In genomic region chr4:64076349-64077025, GRCm38 (mm10) we compare ENCODE assay signal across 13 mouse cellular contexts. TPM values are rescaled to one million over a fixed set of nuclear protein-coding genes. Genes with fewer than 3 reads are reported as not detected.
A peak's percentile ranks its signal among the peaks of the same experiment; 100 is the strongest.
DNase-seq lines count a peak whose midpoint lies in the region; ATAC-seq and TF ChIP-seq lines count a peak whose summit lies in the region.
"Had no signal": no experiment of that assay in that cellular context is flagged by ENCODE, and none has a peak within 500 bp of the region (broad histone marks: within the 10 kb centered on the region; RNA-seq: fewer than 3 reads in every experiment).

No protein-coding gene starts in this region.

- peak; percentile 56; the same call in 1 of the 2 replicates for ATAC-seq in hindbrain, postnatal 0 days
- no peak for ATAC-seq in hindbrain, embryonic 14.5 days (ENCODE audit: low FRiP score)
- ATAC-seq in heart, postnatal 0 days (ENCODE audit: insufficient read depth, low read depth): peak; percentile 49

- no peaks in the 10 kb centered on the region for H3K9me3 ChIP-seq in hindbrain, postnatal 0 days (ENCODE audit: low read length)
- H3K9me3 ChIP-seq in hindbrain, embryonic 14.5 days (ENCODE audit: control insufficient read depth, low read length): no peaks in the 10 kb centered on the region
- H3K9me3 ChIP-seq in heart, postnatal 0 days (replicated peaks; ENCODE audit: control insufficient read depth, low read length): no peaks in the 10 kb centered on the region
- H3K9me3 ChIP-seq: limb, embryonic 12.5 days; midbrain, embryonic 12.5 days; stomach, embryonic 15.5 days had no signal

- no peak overlapping the region for H3K9ac ChIP-seq in hindbrain, postnatal 0 days (replicated peaks; ENCODE audit: low read length)
- no peak overlapping the region for H3K9ac ChIP-seq in hindbrain, embryonic 14.5 days
- H3K9ac ChIP-seq in heart, postnatal 0 days (replicated peaks; ENCODE audit: low read depth, low read length): no peak overlapping the region
- H3K9ac ChIP-seq: limb, embryonic 12.5 days; midbrain, embryonic 12.5 days; stomach, embryonic 15.5 days had no signal

- DNase-seq in hindbrain, postnatal 0 days (ENCODE audit: low spot score): peak; percentile 33
- DNase-seq in hindbrain, embryonic 14.5 days (ENCODE audit: low spot score): no peak
- peak; percentile 80 for DNase-seq in 3134 (ENCODE audit: extremely low read depth, insufficient read length, low spot score)
- DNase-seq in heart, postnatal 0 days (ENCODE audit: low spot score): peak; percentile 33
- no peak for DNase-seq in embryo, embryonic 10 days (ENCODE audit: low spot score)
- DNase-seq in left cerebral cortex, adult 8-10 months (ENCODE audit: low spot score in 2 of 2): no peak
- no peak for DNase-seq in B cell, adult 2 months
- DNase-seq: adrenal gland, postnatal 25 days; kidney, adult 8-10 months had no signal

- TF ChIP-seq EP300 in heart, postnatal 0 days (IDR thresholded peaks at IDR 0.05; ENCODE audit: low read depth): no peak

- H3K4me3 ChIP-seq in hindbrain, postnatal 0 days (ENCODE audit: low read length): no peak overlapping the region
- H3K4me3 ChIP-seq in hindbrain, embryonic 14.5 days (replicated peaks; ENCODE audit: low read length): no peak overlapping the region
- H3K4me3 ChIP-seq in brown adipose tissue, adult 24 weeks (ENCODE audit: insufficient read depth, low read depth, low read length): no peak overlapping the region
- H3K4me3 ChIP-seq in heart, postnatal 0 days (ENCODE audit: low read depth, low read length): no peak overlapping the region
- H3K4me3 ChIP-seq: limb, embryonic 12.5 days; midbrain, embryonic 12.5 days; stomach, embryonic 15.5 days had no signal

- WGBS in hindbrain, postnatal 0 days: 60% methylated on average over 6 of the region's 6 CpGs
- 74% methylated on average over 6 of the region's 6 CpGs for WGBS in hindbrain, embryonic 14.5 days
- 53% methylated on average over 6 of the region's 6 CpGs for WGBS in heart, postnatal 0 days

- H3K4me1 ChIP-seq in hindbrain, postnatal 0 days (ENCODE audit: insufficient read depth, low read length): no peaks in the 10 kb centered on the region
- no peaks in the 10 kb centered on the region for H3K4me1 ChIP-seq in hindbrain, embryonic 14.5 days (replicated peaks; ENCODE audit: control insufficient read depth, insufficient read depth, low read length)
- peaks cover 2% of the 10 kb centered on the region; the same call in 1 of the 2 replicates for H3K4me1 ChIP-seq in brown adipose tissue, adult 24 weeks (ENCODE audit: control insufficient read depth, insufficient read depth, insufficient read length, low read length)
- no peaks in the 10 kb centered on the region for H3K4me1 ChIP-seq in heart, postnatal 0 days (ENCODE audit: control insufficient read depth, insufficient read depth)
- H3K4me1 ChIP-seq: limb, embryonic 12.5 days; midbrain, embryonic 12.5 days; stomach, embryonic 15.5 days had no signal

- H3K36me3 ChIP-seq in hindbrain, postnatal 0 days (ENCODE audit: insufficient read depth, low read length): no peaks in the 10 kb centered on the region
- no peaks in the 10 kb centered on the region for H3K36me3 ChIP-seq in hindbrain, embryonic 14.5 days (replicated peaks; ENCODE audit: control insufficient read depth, insufficient read depth)
- no peaks in the 10 kb centered on the region for H3K36me3 ChIP-seq in heart, postnatal 0 days (replicated peaks; ENCODE audit: control insufficient read depth, insufficient read depth, low read length)
- H3K36me3 ChIP-seq: limb, embryonic 12.5 days; midbrain, embryonic 12.5 days; stomach, embryonic 15.5 days had no signal

- H3K27ac ChIP-seq in hindbrain, postnatal 0 days: no peak overlapping the region
- no peak overlapping the region for H3K27ac ChIP-seq in hindbrain, embryonic 14.5 days
- H3K27ac ChIP-seq in brown adipose tissue, adult 24 weeks (replicated peaks; ENCODE audit: low read depth, low read length): peak overlapping the region; percentile 3
- peak overlapping the region; percentile 11; the same call in 1 of the 2 replicates for H3K27ac ChIP-seq in heart, postnatal 0 days (ENCODE audit: low read depth)
- H3K27ac ChIP-seq: limb, embryonic 12.5 days; midbrain, embryonic 12.5 days; stomach, embryonic 15.5 days had no signal

- H3K4me2 ChIP-seq in hindbrain, postnatal 0 days (ENCODE audit: low read depth, low read length): no peak overlapping the region
- H3K4me2 ChIP-seq in hindbrain, embryonic 14.5 days (replicated peaks): no peak overlapping the region
- H3K4me2 ChIP-seq in heart, postnatal 0 days (ENCODE audit: low read depth, low read length): no peak overlapping the region
- H3K4me2 ChIP-seq: limb, embryonic 12.5 days; midbrain, embryonic 12.5 days; stomach, embryonic 15.5 days had no signal

- no peak for TF ChIP-seq CTCF in hindbrain, postnatal 0 days (IDR thresholded peaks at IDR 0.05; ENCODE audit: low read depth)
- no peak for TF ChIP-seq CTCF in heart, postnatal 0 days (IDR thresholded peaks at IDR 0.05; ENCODE audit: low read depth)

- no peaks in the 10 kb centered on the region for H3K27me3 ChIP-seq in hindbrain, postnatal 0 days (ENCODE audit: insufficient read depth, low read length)
- H3K27me3 ChIP-seq in hindbrain, embryonic 14.5 days (ENCODE audit: control insufficient read depth, insufficient read depth, low read length): no peaks in the 10 kb centered on the region
- no peaks in the 10 kb centered on the region for H3K27me3 ChIP-seq in heart, postnatal 0 days (ENCODE audit: control insufficient read depth, insufficient read depth, low read length)
- H3K27me3 ChIP-seq: limb, embryonic 12.5 days; midbrain, embryonic 12.5 days; stomach, embryonic 15.5 days had no signal

RNA-seq across cellular contexts. Expression of gene Tnc, which starts 29.7 kb away (rescaled TPM):
- total RNA-seq in hindbrain, postnatal 0 days (2014; rRNA removed): 166 and 184 TPM in 2 replicates
- 35.8 and 37.7 TPM in 2 replicates for polyA plus RNA-seq in hindbrain, postnatal 0 days (2015; fragmentation: Nextera tagmentation; extraction: Ambion mirVana)
- polyA plus RNA-seq in hindbrain, embryonic 14.5 days (2014; fragmentation: Nextera tagmentation; extraction: Ambion mirVana): 73.3 and 84.1 TPM in 2 replicates
- 0.28 and 1.1 TPM in 2 replicates for polyA plus RNA-seq in brown adipose tissue, adult 24 weeks (2012; ENCODE audit: insufficient read depth, insufficient read length, missing spikeins)
- 30.4 and 39.1 TPM in 2 replicates for total RNA-seq in heart, postnatal 0 days (2014; rRNA removed; ENCODE audit: low replicate concordance)
- polyA plus RNA-seq in heart, postnatal 0 days (2015; fragmentation: Nextera tagmentation; extraction: Ambion mirVana): 4.6 and 4.8 TPM in 2 replicates
- 1 to 10 TPM; 1.9 to 3.2 (median 2.1) TPM for total RNA-seq in left cerebral cortex, adult 8-10 months (2022)

Comparison
In these comparisons a context has a peak if more than half of its experiments do, and no peak if none do; other contexts are left out.
1. DNase-seq: peak in hindbrain, postnatal 0 days (single experiment), 3134 (single experiment) and heart, postnatal 0 days (single experiment); none in hindbrain, embryonic 14.5 days (single experiment), embryo, embryonic 10 days (single experiment), left cerebral cortex, adult 8-10 months (0 of 2) and B cell, adult 2 months (0 of 2).
2. H3K27ac ChIP-seq: peak in brown adipose tissue, adult 24 weeks (single experiment) and heart, postnatal 0 days (single experiment); none in hindbrain, postnatal 0 days (single experiment) and hindbrain, embryonic 14.5 days (single experiment).